Mouse (Mus musculus) adrenal gland, adult 18-20 months (tissue): Measurements from ENCODE around the gene Rab28. TPM values are rescaled to one million over a fixed set of nuclear protein-coding genes. Genes with fewer than 3 reads are reported as not detected.

Experiments used
- DNase-seq, 2 experiments: peaks; one replicate each; pipeline ENCODE4 v3.0.0; 2021 to 2022; ENCODE audit warnings: low spot score in 2 of 2
- total RNA-seq, 2 experiments: library from RNA; stranded (reverse); gene quantifications; 1 replicate in 1 of 2; 2 replicates in 1 of 2; pipeline ENCODE4 v1.2.3; 2021

Gene Rab28
- total RNA-seq, 2 experiments from 2014 or later = 50.6 to 53.8 TPM

DNA sequence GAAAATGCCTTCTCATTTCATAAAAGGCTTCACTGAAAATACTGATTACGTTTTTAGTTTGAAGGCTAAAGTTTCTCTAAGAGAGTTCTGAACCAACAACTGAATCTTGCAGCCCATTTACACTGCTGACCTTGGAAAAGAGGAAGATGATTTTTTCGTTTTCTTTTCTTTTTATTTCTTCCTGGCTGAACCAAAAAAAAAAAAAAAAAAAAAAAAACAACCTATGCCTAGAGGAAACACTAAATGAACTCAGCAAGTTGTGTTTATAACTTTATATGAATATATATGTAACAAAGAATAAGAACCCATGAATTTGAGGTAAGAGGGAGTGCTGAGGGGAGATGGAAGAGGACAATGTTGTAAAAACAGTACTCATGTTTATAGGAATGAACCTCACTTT is 71.2 kb downstream of the Rab28 start:
- no peak for DNase-seq

DNA sequence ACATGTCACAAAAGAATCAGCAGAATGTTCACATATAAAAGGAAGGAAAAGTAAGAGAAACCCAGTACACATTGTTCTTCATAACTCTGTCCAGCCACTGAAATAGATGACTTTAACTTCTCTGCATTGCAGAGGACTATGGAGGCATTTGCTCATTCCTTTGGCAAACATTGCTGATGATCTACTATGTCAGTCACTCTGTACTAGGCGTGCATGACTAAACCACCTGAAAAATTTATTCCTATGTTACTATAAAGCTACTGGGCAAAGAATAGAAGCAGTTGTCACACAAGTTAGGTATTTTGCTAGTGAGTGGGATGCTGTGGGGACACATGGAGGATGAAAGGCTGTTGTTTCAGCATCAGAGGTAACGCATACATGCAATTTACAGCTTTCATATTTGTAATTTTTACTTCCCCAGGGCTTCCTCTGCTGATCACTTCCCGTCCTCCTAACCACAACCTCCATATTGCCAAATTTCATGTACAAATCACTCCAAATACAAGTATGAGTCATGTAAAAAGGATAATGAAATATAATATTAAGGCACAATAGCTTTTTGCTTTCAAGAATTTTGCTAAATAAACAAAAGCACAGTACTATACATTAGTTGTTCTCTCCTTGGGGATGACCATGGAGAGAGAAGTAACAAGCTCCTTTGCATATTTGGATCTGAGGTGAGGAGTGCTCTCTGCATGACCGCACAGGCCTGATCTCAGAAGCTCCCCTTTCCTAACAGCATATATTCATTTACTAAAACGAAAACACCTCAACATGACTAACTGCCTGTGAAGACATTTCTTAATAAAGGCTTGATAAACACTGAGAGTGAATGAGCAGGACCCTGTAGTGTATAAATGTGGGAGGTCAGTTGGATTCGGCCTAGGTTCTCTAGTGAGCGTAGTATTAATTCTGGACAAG is 80.5 kb downstream of the Rab28 start:
- no peak for DNase-seq

DNA sequence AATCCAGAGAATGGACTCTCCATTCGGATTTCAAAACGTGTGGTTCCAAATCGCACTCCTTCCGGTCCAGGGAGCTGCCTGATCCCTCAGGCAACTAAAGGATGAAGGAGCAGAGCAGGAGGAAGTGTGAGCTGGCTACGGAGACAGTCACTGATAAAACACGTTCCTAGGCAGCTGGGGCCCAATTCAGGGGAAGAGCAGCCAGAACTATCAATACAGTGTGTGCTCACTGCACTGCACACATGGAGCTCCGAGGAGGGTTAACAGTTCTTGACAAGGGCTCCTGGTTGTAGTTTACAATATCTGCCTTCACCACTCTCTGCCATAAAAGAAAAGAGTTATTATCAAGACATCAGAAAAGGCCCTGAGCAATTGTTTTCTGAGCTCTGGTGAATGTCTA is 82.4 kb downstream of the Rab28 start:
- DNase-seq = no peak

DNA sequence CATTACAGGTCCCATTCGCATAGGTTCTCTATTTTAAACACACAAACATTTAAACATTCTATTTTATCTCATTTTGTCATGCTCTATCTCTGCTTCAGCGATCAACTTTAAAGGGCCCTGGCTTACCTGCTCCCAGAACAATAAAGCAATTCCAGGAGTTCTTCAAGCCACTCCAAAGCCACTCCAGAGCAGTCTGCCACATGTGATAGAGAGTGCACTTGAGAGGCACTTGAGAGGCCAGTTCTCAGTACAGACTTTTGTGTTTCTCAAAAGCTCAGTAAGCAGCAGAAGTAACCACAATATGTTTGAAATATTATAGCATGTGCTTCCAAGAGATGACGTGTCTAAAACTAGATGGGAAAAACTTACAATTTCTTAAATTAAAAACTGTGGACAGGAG is 86.2 kb downstream of the Rab28 start:
- no peak for DNase-seq

DNA sequence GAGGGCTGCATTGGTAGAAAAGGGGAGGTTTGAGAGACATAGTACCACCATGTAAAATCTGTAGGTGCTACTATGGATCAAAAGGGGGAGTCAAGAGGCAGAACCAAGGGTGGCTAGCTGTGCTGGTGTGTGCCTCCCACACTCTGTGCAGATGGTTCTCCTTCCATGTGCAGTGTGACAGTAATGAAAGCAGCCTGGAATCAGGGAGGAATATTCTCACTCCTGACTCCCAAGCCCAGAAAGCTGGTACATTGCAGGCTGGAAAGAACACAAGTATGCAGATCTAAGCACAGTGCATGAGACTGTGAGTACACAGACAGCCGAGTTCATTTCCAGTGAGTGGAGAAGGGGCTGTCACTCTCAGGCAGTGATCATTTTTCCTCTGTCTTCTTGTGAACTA is 89.0 kb downstream of the Rab28 start:
- DNase-seq = no peak

DNA sequence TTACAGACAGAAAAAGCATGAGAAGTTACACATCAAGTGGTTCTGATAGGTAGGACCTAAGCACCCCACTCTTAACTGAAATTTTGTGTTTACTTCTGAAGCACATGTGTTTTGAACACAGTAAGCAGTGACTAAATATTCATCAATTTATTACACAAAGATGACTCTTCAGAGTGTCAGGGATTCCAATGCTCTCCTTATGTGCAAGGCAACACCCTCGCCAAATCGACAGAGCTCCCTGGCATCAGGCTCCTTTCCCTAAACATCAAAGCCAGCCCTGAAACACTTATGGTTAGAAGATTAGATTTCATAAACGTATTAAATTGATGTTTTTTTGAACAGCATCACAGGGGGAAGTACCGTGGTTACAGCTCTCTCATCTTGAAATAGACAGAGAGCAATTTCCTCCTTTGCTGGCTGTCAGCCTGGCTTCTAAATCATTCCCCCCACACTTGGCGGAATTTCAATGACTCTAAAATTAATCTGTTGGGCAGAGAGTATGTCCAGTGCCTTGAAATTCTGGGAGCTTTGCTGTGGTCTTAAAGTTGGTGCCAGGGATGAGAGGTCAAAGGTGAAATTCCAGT is 97.4 kb downstream of the Rab28 start:
- no peak for DNase-seq

DNA sequence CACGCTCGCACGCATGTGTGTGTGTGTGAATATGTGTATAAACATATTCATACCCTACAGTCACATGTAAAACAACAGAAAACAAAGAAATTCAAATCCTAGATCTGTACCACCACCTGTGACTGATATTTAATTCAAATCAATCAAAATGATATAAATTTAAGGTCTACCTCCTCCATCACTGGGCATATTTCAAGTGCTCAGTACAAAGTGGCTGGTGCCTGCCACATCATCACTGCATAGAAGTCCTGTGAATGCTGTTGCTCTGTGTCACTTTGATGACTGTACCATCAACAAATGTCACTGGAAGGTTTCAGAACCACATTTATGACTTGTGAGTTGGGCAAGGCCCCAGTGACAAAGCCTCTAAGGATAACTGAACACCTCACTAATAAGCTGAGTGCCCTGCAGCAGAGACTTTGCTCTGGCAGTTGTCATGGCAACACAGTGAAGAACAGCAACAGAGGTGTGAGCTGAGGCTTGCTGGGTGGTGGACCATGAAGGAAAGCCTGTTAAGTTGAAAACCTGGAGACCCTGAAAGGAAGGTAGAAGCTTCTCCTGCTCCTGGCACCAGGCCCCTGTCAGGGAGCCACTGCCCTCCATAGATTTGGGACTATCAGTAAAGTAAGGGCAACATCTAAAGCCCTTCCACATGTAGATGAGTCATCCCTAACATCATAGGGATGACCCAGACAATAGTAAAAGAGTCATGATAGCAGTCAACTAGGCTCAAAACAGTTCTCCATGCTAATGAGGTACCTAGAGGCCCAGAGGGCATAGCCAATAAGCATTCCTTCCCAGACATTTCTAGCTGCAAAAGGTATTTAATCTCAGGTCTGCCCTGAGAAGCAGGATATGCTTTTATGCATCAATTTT is 111.5 kb downstream of the Rab28 start:
- no peak for DNase-seq

DNA sequence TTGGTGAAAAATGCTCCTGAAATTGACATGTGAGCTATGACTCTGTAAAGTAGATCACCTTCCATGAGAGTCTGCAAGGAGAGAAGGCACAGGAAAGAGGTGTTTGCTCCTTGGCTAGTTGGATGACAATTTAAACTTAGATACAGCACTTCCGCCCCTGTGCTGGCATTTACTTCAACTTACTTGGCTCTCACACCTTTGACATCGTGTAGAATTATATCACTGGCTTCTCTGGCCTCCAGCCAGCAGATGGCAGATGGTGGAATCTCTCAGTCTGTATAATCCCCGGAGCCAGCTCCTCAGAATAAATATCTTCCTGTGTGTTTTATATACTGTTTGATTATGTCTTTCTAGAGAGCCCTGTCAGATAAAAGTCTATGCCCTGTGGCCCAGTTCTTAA is 112.8 kb downstream of the Rab28 start:
- DNase-seq = no peak

DNA sequence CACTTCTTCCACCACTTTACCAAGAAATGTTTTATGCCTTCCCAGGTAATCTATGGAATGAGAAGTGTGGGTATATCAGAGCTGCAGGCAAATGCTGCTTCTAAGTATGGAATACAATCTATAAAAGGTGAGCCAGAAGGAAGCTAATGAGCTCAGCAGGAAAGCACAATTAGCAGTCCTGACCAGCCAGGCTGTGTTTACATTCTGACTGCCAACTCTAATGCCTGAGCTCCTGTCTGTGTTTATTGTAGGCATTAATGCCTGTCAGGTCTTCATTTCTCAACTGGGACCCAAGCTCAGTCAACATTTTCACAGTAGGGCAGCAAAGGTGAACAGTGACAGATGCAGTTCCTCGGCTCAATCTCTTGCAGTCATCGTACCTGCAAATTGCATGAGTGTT is 129.9 kb downstream of the Rab28 start:
- no peak for DNase-seq

Other genes with a start within 250 kb of the Rab28 start
- gene Nkx3-2, start 56.3 kb upstream of the Rab28 start, total RNA-seq = under 1 TPM in 1 of 2 experiments, not detected in 1; 0.17 TPM
- gene Bod1l, start 136.2 kb upstream of the Rab28 start, total RNA-seq = 10 to 100 TPM; 21.8 to 30.2 TPM